Mouse (Mus musculus) lung, embryonic 16.5 days (tissue): ENCODE measurements at regions not wholly inside any gene's neighbourhood (a gene's known extent, or its start where the extent isn't known, plus 50 kb on each side); places are given as distances from the start of the nearest gene placed in this dataset.

Source experiments
- ATAC-seq: fragments of 200-750 bp; cut with Nextera tagmentation; 2 replicates; pipeline ENCODE4 v1.8.0; 2017; ENCODE audit warnings: low read depth, mild to moderate bottlenecking, moderate library complexity
- H3K27ac ChIP-seq: fragments of 300-500 bp; sonication (generic); 2 replicates; pipeline ENCODE4 v1.5.1; 2014; ENCODE audit warnings: mild to moderate bottlenecking, control low read depth, low read length
- H3K27me3 ChIP-seq: fragments of 300-500 bp; sonication (generic); 2 replicates; pipeline ENCODE4 v1.6.1; 2014; ENCODE audit warnings: low read depth, low read length, mixed read lengths; ENCODE audit not compliant: control insufficient read depth, insufficient read depth
- H3K36me3 ChIP-seq: fragments of 300-500 bp; sonication (generic); 2 replicates; pipeline ENCODE4 v1.6.1; 2014; ENCODE audit warnings: low read length; ENCODE audit not compliant: control insufficient read depth, insufficient read depth
- H3K4me1 ChIP-seq: fragments of 300-500 bp; sonication (generic); replicated peaks from 2 replicates; pipeline ENCODE4 v1.6.1; 2014; ENCODE audit warnings: low read length, mixed read lengths; ENCODE audit not compliant: control insufficient read depth, insufficient read depth
- H3K4me2 ChIP-seq: fragments of 300-500 bp; sonication (generic); 2 replicates; pipeline ENCODE4 v1.6.1; 2014; ENCODE audit warnings: low read depth, low read length, control low read depth
- H3K4me3 ChIP-seq: fragments of 300-500 bp; sonication (generic); 2 replicates; pipeline ENCODE4 v1.5.1; 2014; ENCODE audit warnings: mild to moderate bottlenecking, low read length, control low read depth
- H3K9ac ChIP-seq: fragments of 300-500 bp; sonication (generic); 2 replicates; pipeline ENCODE4 v1.6.1; 2014; ENCODE audit warnings: low read length, control low read depth
- H3K9me3 ChIP-seq: fragments of 300-500 bp; sonication (generic); 2 replicates; pipeline ENCODE4 v1.6.1; 2016; ENCODE audit warnings: low read length; ENCODE audit not compliant: control insufficient read depth
- WGBS: fragments of 180-500 bp; shearing (Covaris S2); extraction: QIAGEN DNeasy Blood & Tissue Kit; methylation state at CpG from one replicate; pipeline ENCODE4 v1.1.7; 2014; 5-methylcytosine and 5-hydroxymethylcytosine counted together

- 62% methylated on average over 2 of the region's 2 CpGs for WGBS
- no peak overlapping the region for H3K9ac ChIP-seq
- ATAC-seq, result no peak
These were observed 864.1 kb downstream of the Tmem114 start for GRCm38 (mm10) chr16:7560841-7561240.

GRCm38 (mm10) chr16:7559177-7559576 lies 865.8 kb downstream of the Tmem114 start:
- Histone ChIP-seq H3K4me1 (no peaks in the 10 kb centered on the region), H3K9me3 (no peaks in the 10 kb centered on the region), H3K9ac (no peak overlapping the region), H3K36me3 (no peaks in the 10 kb centered on the region), H3K27me3 (no peaks in the 10 kb centered on the region), H3K4me2 (no peak overlapping the region), H3K27ac (no peak overlapping the region), H3K4me3 (no peak overlapping the region)
- WGBS, result 57% methylated on average over 1 of the region's 1 CpGs
- no peak for ATAC-seq

More at GRCm38 (mm10) chr16:7560841-7561240, 864.1 kb downstream of the Tmem114 start:
- H3K4me3 ChIP-seq, result no peak overlapping the region
- H3K4me2 ChIP-seq, result no peak overlapping the region
- H3K9me3 ChIP-seq, result no peaks in the 10 kb centered on the region
- H3K27ac ChIP-seq, result no peak overlapping the region
- no peaks in the 10 kb centered on the region for H3K36me3 ChIP-seq
- H3K4me1 ChIP-seq, result no peaks in the 10 kb centered on the region
- no peaks in the 10 kb centered on the region for H3K27me3 ChIP-seq

GRCm38 (mm10) chr16:7558637-7559036 lies 866.3 kb downstream of the Tmem114 start:
- no peak overlapping the region for H3K4me2 ChIP-seq
- no peak for ATAC-seq
- no peaks in the 10 kb centered on the region for H3K27me3 ChIP-seq
- H3K9ac ChIP-seq, result no peak overlapping the region
- H3K36me3 ChIP-seq, result no peaks in the 10 kb centered on the region
- WGBS, result 57% methylated on average over 1 of the region's 1 CpGs
- no peak overlapping the region for H3K27ac ChIP-seq
- no peaks in the 10 kb centered on the region for H3K4me1 ChIP-seq
- no peaks in the 10 kb centered on the region for H3K9me3 ChIP-seq
- no peak overlapping the region for H3K4me3 ChIP-seq

- no peaks in the 10 kb centered on the region for H3K27me3 ChIP-seq
- no peak for ATAC-seq
- no peaks in the 10 kb centered on the region for H3K4me1 ChIP-seq
- no peak overlapping the region for H3K4me3 ChIP-seq
- no peaks in the 10 kb centered on the region for H3K36me3 ChIP-seq
- H3K9me3 ChIP-seq, result no peaks in the 10 kb centered on the region
- no peak overlapping the region for H3K27ac ChIP-seq
- H3K4me2 ChIP-seq, result no peak overlapping the region
- 77% methylated on average over 9 of the region's 9 CpGs for WGBS
- no peak overlapping the region for H3K9ac ChIP-seq
These were observed 869.0 kb downstream of the Tmem114 start for GRCm38 (mm10) chr16:7555911-7556310.

GRCm38 (mm10) chr16:7549568-7549967 lies 875.4 kb downstream of the Tmem114 start:
- Histone ChIP-seq H3K4me1 (no peaks in the 10 kb centered on the region), H3K4me2 (no peak overlapping the region), H3K27ac (no peak overlapping the region), H3K9ac (no peak overlapping the region), H3K36me3 (no peaks in the 10 kb centered on the region), H3K27me3 (no peaks in the 10 kb centered on the region), H3K9me3 (no peaks in the 10 kb centered on the region), H3K4me3 (no peak overlapping the region)
- 37% methylated on average over 1 of the region's 1 CpGs for WGBS
- ATAC-seq, result peak; percentile 52; the same call in 1 of the 2 replicates

- Histone ChIP-seq H3K27ac (no peak overlapping the region), H3K4me3 (no peak overlapping the region), H3K36me3 (no peaks in the 10 kb centered on the region), H3K9me3 (no peaks in the 10 kb centered on the region), H3K9ac (no peak overlapping the region), H3K4me1 (no peaks in the 10 kb centered on the region), H3K4me2 (no peak overlapping the region), H3K27me3 (no peaks in the 10 kb centered on the region)
- 65% methylated on average over 4 of the region's 4 CpGs for WGBS
- ATAC-seq, result no peak
These were observed 880.9 kb downstream of the Tmem114 start for GRCm38 (mm10) chr16:7544067-7544466.

- H3K4me2 ChIP-seq, result no peak overlapping the region
- H3K4me1 ChIP-seq, result no peaks in the 10 kb centered on the region
- no peak overlapping the region for H3K4me3 ChIP-seq
- 91% methylated on average over 2 of the region's 2 CpGs for WGBS
- no peaks in the 10 kb centered on the region for H3K9me3 ChIP-seq
- H3K27me3 ChIP-seq, result no peaks in the 10 kb centered on the region
- H3K9ac ChIP-seq, result no peak overlapping the region
- H3K36me3 ChIP-seq, result no peaks in the 10 kb centered on the region
- ATAC-seq, result no peak
- H3K27ac ChIP-seq, result no peak overlapping the region
These were observed 895.1 kb downstream of the Tmem114 start for GRCm38 (mm10) chr16:7529811-7530210.

- Histone ChIP-seq H3K9me3 (no peaks in the 10 kb centered on the region), H3K27me3 (no peaks in the 10 kb centered on the region), H3K9ac (no peak overlapping the region), H3K4me1 (no peaks in the 10 kb centered on the region), H3K36me3 (no peaks in the 10 kb centered on the region), H3K4me3 (no peak overlapping the region), H3K27ac (no peak overlapping the region), H3K4me2 (no peak overlapping the region)
- 43% methylated on average over 5 of the region's 5 CpGs for WGBS
- no peak for ATAC-seq
These were observed 896.0 kb downstream of the Tmem114 start for GRCm38 (mm10) chr16:7528963-7529362.

- H3K27me3 ChIP-seq, result no peaks in the 10 kb centered on the region
- no peak overlapping the region for H3K9ac ChIP-seq
- no peaks in the 10 kb centered on the region for H3K9me3 ChIP-seq
- WGBS, result 56% methylated on average over 6 of the region's 6 CpGs
- no peak overlapping the region for H3K27ac ChIP-seq
- ATAC-seq, result no peak
- H3K36me3 ChIP-seq, result no peaks in the 10 kb centered on the region
- no peak overlapping the region for H3K4me2 ChIP-seq
- no peak overlapping the region for H3K4me3 ChIP-seq
- no peaks in the 10 kb centered on the region for H3K4me1 ChIP-seq
These were observed 896.8 kb downstream of the Tmem114 start for GRCm38 (mm10) chr16:7527923-7528776.
